Mouse (Mus musculus) kidney, embryonic 14.5 days (tissue): ENCODE data around the gene Itk. TPM values are rescaled to one million over a fixed set of nuclear protein-coding genes. Genes with fewer than 3 reads are reported as not detected.

Experiments used
- ATAC-seq: fragments of 200-750 bp; cut with Nextera tagmentation; 2 replicates; pipeline ENCODE4 v1.8.0; 2017; ENCODE audit warnings: moderate number of reproducible peaks, mild to moderate bottlenecking, moderate TSS enrichment, moderate library complexity; ENCODE audit not compliant: low FRiP score, low TSS enrichment
- H3K27ac ChIP-seq: fragments of 300-500 bp; sonication (generic); 2 replicates; pipeline ENCODE4 v1.5.1; 2014; ENCODE audit warnings: low read depth, mild to moderate bottlenecking, low read length, moderate library complexity, mixed read lengths
- H3K27me3 ChIP-seq: fragments of 300-500 bp; sonication (generic); 2 replicates; pipeline ENCODE4 v1.6.1; 2014; ENCODE audit warnings: mild to moderate bottlenecking, low read length; ENCODE audit not compliant: control insufficient read depth, insufficient read depth
- H3K36me3 ChIP-seq: fragments of 300-500 bp; sonication (generic); 2 replicates; pipeline ENCODE4 v1.6.1; 2014; ENCODE audit warnings: low read length, mixed read lengths; ENCODE audit not compliant: control insufficient read depth, insufficient read depth
- H3K4me1 ChIP-seq: fragments of 300-500 bp; sonication (generic); 2 replicates; pipeline ENCODE4 v1.6.1; 2014; ENCODE audit warnings: low read length, mixed read lengths; ENCODE audit not compliant: control insufficient read depth, insufficient read depth
- H3K4me2 ChIP-seq: fragments of 300-500 bp; sonication (generic); replicated peaks from 2 replicates; pipeline ENCODE4 v1.6.1; 2014; ENCODE audit warnings: low read depth, mild to moderate bottlenecking, low read length
- H3K4me3 ChIP-seq: fragments of 300-500 bp; sonication (generic); 2 replicates; pipeline ENCODE4 v1.5.1; 2014; ENCODE audit warnings: mild to moderate bottlenecking, low read length
- H3K9ac ChIP-seq: fragments of 300-500 bp; sonication (generic); 2 replicates; pipeline ENCODE4 v1.6.1; 2014; ENCODE audit warnings: low read depth, mild to moderate bottlenecking, low read length, moderate library complexity
- H3K9me3 ChIP-seq: fragments of 300-500 bp; sonication (generic); 2 replicates; pipeline ENCODE4 v1.6.1; 2016; ENCODE audit warnings: low read length; ENCODE audit not compliant: control insufficient read depth
- WGBS: fragments of 180-500 bp; shearing (Covaris S2); extraction: QIAGEN DNeasy Blood & Tissue Kit; methylation state at CpG from one replicate; pipeline ENCODE4 v1.1.7; 2014; 5-methylcytosine and 5-hydroxymethylcytosine counted together
- polyA plus RNA-seq: library from polyadenylated mRNA; unstranded; fragments of >200 nt; fragmentation: Nextera tagmentation; extraction: Ambion mirVana; gene quantifications from 2 replicates; pipeline ENCODE4 v1.2.1, GENCODE M21; 2014

Gene Itk
- polyA plus RNA-seq, 1 experiment from 2014 or later = 0.58 TPM

- no peak overlapping the region for H3K27ac ChIP-seq
- no peak overlapping the region for H3K9ac ChIP-seq
- WGBS = 83% methylated on average over 11 of the region's 11 CpGs
- no peak for ATAC-seq
- H3K4me1 ChIP-seq = peaks cover 6% of the 10 kb centered on the region; the same call in 1 of the 2 replicates
- H3K9me3 ChIP-seq = no peaks in the 10 kb centered on the region
- H3K36me3 ChIP-seq = no peaks in the 10 kb centered on the region
- H3K27me3 ChIP-seq = no peaks in the 10 kb centered on the region
- no peak overlapping the region for H3K4me3 ChIP-seq
- no peak overlapping the region for H3K4me2 ChIP-seq
These were observed 80.9 kb downstream of the Itk start for GRCm38 (mm10) chr11:46308271-46308974.

GRCm38 (mm10) chr11:46307768-46308167, 81.5 kb downstream of the Itk start:
- Histone ChIP-seq H3K27me3 (no peaks in the 10 kb centered on the region), H3K9ac (no peak overlapping the region), H3K9me3 (no peaks in the 10 kb centered on the region), H3K27ac (no peak overlapping the region), H3K4me1 (peaks cover 6% of the 10 kb centered on the region; the same call in 1 of the 2 replicates), H3K36me3 (no peaks in the 10 kb centered on the region), H3K4me3 (no peak overlapping the region), H3K4me2 (no peak overlapping the region)
- WGBS = 85% methylated on average over 7 of the region's 7 CpGs
- no peak for ATAC-seq

- peaks cover 6% of the 10 kb centered on the region; the same call in 1 of the 2 replicates for H3K4me1 ChIP-seq
- no peaks in the 10 kb centered on the region for H3K9me3 ChIP-seq
- H3K4me3 ChIP-seq = no peak overlapping the region
- H3K9ac ChIP-seq = no peak overlapping the region
- no peak overlapping the region for H3K4me2 ChIP-seq
- 63% methylated on average over 7 of the region's 7 CpGs for WGBS
- H3K36me3 ChIP-seq = no peaks in the 10 kb centered on the region
- ATAC-seq = no peak
- H3K27ac ChIP-seq = no peak overlapping the region
- H3K27me3 ChIP-seq = no peaks in the 10 kb centered on the region
These were observed 82.5 kb downstream of the Itk start for GRCm38 (mm10) chr11:46306776-46307175.

GRCm38 (mm10) chr11:46305881-46306520, 83.3 kb downstream of the Itk start:
- Histone ChIP-seq H3K9ac (no peak overlapping the region), H3K27me3 (no peaks in the 10 kb centered on the region), H3K4me3 (no peak overlapping the region), H3K9me3 (no peaks in the 10 kb centered on the region), H3K36me3 (no peaks in the 10 kb centered on the region), H3K4me1 (no peaks in the 10 kb centered on the region), H3K27ac (no peak overlapping the region), H3K4me2 (no peak overlapping the region)
- ATAC-seq = no peak
- WGBS = 71% methylated on average over 9 of the region's 9 CpGs

- ATAC-seq = no peak
- Histone ChIP-seq H3K36me3 (no peaks in the 10 kb centered on the region), H3K27ac (no peak overlapping the region), H3K27me3 (no peaks in the 10 kb centered on the region), H3K4me3 (no peak overlapping the region), H3K4me2 (no peak overlapping the region), H3K9me3 (no peaks in the 10 kb centered on the region), H3K9ac (no peak overlapping the region), H3K4me1 (no peaks in the 10 kb centered on the region)
- 84% methylated on average over 9 of the region's 9 CpGs for WGBS
These were observed 84.2 kb downstream of the Itk start for GRCm38 (mm10) chr11:46304864-46305710.

- H3K9ac ChIP-seq = no peak overlapping the region
- H3K36me3 ChIP-seq = no peaks in the 10 kb centered on the region
- WGBS = 76% methylated on average over 10 of the region's 10 CpGs
- H3K9me3 ChIP-seq = no peaks in the 10 kb centered on the region
- no peak overlapping the region for H3K4me2 ChIP-seq
- no peak for ATAC-seq
- H3K27ac ChIP-seq = no peak overlapping the region
- H3K4me1 ChIP-seq = peaks cover 2% of the 10 kb centered on the region; the same call in 1 of the 2 replicates
- no peak overlapping the region for H3K4me3 ChIP-seq
- no peaks in the 10 kb centered on the region for H3K27me3 ChIP-seq
These were observed 85.2 kb downstream of the Itk start for GRCm38 (mm10) chr11:46304093-46304492.

GRCm38 (mm10) chr11:46302471-46302870, 86.8 kb downstream of the Itk start:
- Histone ChIP-seq H3K36me3 (no peaks in the 10 kb centered on the region), H3K4me3 (no peak overlapping the region), H3K27me3 (no peaks in the 10 kb centered on the region), H3K9me3 (no peaks in the 10 kb centered on the region), H3K4me1 (peaks cover 5% of the 10 kb centered on the region; the same call in 1 of the 2 replicates), H3K27ac (no peak overlapping the region), H3K9ac (no peak overlapping the region), H3K4me2 (no peak overlapping the region)
- 92% methylated on average over 9 of the region's 9 CpGs for WGBS
- ATAC-seq = no peak

GRCm38 (mm10) chr11:46301579-46302248, 87.6 kb downstream of the Itk start:
- 88% methylated on average over 23 of the region's 23 CpGs for WGBS
- no peak overlapping the region for H3K4me3 ChIP-seq
- ATAC-seq = no peak

More at GRCm38 (mm10) chr11:46301579-46302248, 87.6 kb downstream of the Itk start:
- H3K27ac ChIP-seq = no peak overlapping the region
- H3K9me3 ChIP-seq = no peaks in the 10 kb centered on the region
- no peaks in the 10 kb centered on the region for H3K27me3 ChIP-seq
- no peaks in the 10 kb centered on the region for H3K36me3 ChIP-seq
- H3K9ac ChIP-seq = no peak overlapping the region
- H3K4me1 ChIP-seq = peaks cover 5% of the 10 kb centered on the region; the same call in 1 of the 2 replicates
- H3K4me2 ChIP-seq = no peak overlapping the region
